Mouse (Mus musculus) megakaryocyte, embryonic 14.5 days (primary cell): Measurements from ENCODE around the gene Enpep.

Source experiments
- FLI1 ChIP-seq: IDR thresholded peaks from 2 replicates; pipeline ENCODE4 v1.6.1; 2012; ENCODE audit warnings: low read length, inconsistent platforms, mixed read lengths
- GATA1 ChIP-seq: IDR thresholded peaks from 3 replicates; pipeline ENCODE4 v1.6.1; 2012; ENCODE audit warnings: mixed read lengths, low read length, inconsistent platforms, borderline replicate concordance

- no peak for TF ChIP-seq GATA1
- TF ChIP-seq FLI1: no peak
Observed at GRCm38 (mm10) chr3:129358115-129358514, 25.6 kb upstream of the Enpep start.
